Mouse (Mus musculus): ENCODE results near the gene Zfp512. TPM values are rescaled to one million over a fixed set of nuclear protein-coding genes. Genes with fewer than 3 reads are reported as not detected.
"Not testable (repeated sequence)": the region's sequence is repeated elsewhere in the genome, so short reads cannot be mapped to it uniquely, and the experiment has no call there.

Gene Zfp512
- polyA plus RNA-seq, 1 experiment from 2014 or later = 98.4 TPM

DNA sequence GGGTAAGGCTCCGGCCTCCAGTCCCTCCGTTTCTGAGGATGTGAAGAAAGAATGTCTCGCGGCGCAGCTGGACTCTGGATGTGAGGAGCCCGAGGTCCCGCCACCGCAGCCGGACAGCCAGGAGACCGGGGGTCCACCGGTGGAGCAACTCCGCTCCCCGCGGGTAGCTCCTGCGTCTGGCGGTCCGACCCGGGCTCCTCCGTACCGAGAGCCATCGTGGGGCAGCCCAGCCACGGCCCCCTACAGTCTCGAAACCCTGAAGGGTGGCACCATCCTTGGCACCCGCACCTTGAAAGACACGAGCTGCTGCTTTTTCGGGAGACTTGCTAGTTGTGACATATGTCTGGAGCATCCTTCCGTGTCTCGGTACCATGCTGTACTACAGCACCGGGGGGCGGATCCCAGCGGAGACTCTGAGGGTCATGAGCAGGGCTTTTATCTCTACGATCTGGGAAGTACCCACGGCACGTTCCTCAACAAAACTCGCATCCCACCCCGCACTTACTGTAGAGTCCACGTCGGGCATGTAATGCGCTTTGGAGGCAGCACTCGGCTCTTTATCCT lies 75.0 kb downstream of the Zfp512 start:
- DNase-seq (ENCODE audit: low spot score) (no peak), ATAC-seq (ENCODE audit: low FRiP score) (peak; percentile 8; the same call in 1 of the 2 replicates)
- H3K4me3 ChIP-seq (replicated peaks; ENCODE audit: low read length) = peak overlapping the region; percentile 74
- H3K9me3 ChIP-seq (ENCODE audit: control insufficient read depth, low read length) = no peaks in the 10 kb centered on the region
- H3K27me3 ChIP-seq (ENCODE audit: control insufficient read depth, insufficient read depth, low read length) = no peaks in the 10 kb centered on the region
- peaks cover 27% of the 10 kb centered on the region for H3K4me1 ChIP-seq (replicated peaks; ENCODE audit: control insufficient read depth, insufficient read depth, low read length)
- H3K36me3 ChIP-seq (replicated peaks; ENCODE audit: control insufficient read depth, insufficient read depth) = peaks cover 40% of the 10 kb centered on the region
- peak overlapping the region; percentile 95 for H3K4me2 ChIP-seq (replicated peaks)
- H3K27ac ChIP-seq = no peak overlapping the region
- H3K9ac ChIP-seq = peak overlapping the region; percentile 75
- WGBS = 5% methylated on average over 40 of the region's 40 CpGs

- Histone ChIP-seq H3K36me3 (replicated peaks; ENCODE audit: control insufficient read depth, insufficient read depth) (peaks cover 40% of the 10 kb centered on the region), H3K27ac (peak within 1 kb of the TSS; percentile 60; the same call in 1 of the 2 replicates), H3K9ac (peak within 1 kb of the TSS; percentile 75), H3K4me1 (replicated peaks; ENCODE audit: control insufficient read depth, insufficient read depth, low read length) (peaks cover 27% of the 10 kb centered on the region), H3K4me3 (replicated peaks; ENCODE audit: low read length) (peak within 1 kb of the TSS; percentile 74), H3K4me2 (replicated peaks) (peak within 1 kb of the TSS; percentile 95)
- 81% methylated on average over 11 of the region's 11 CpGs for WGBS
- ATAC-seq (ENCODE audit: low FRiP score); H3K27me3 ChIP-seq (ENCODE audit: control insufficient read depth, insufficient read depth, low read length); DNase-seq (ENCODE audit: low spot score); H3K9me3 ChIP-seq (ENCODE audit: control insufficient read depth, low read length): not testable (repeated sequence)
These were observed 75.5 kb downstream of the Zfp512 start, which contains the start of gene Supt7l for GRCm38 (mm10) chr5:31527707-31528106. TSS of gene Supt7l (minus strand) at chr5:31527807.

GRCm38 (mm10) chr5:31528560-31528959 lies 76.3 kb downstream of the Zfp512 start:
- peaks cover 41% of the 10 kb centered on the region for H3K36me3 ChIP-seq (replicated peaks; ENCODE audit: control insufficient read depth, insufficient read depth)
- H3K27me3 ChIP-seq (ENCODE audit: control insufficient read depth, insufficient read depth, low read length) = no peaks in the 10 kb centered on the region
- H3K9me3 ChIP-seq (ENCODE audit: control insufficient read depth, low read length) = no peaks in the 10 kb centered on the region
- peak overlapping the region; percentile 95; the same call in 1 of the 2 replicates for H3K4me2 ChIP-seq (replicated peaks)
- no peak overlapping the region for H3K4me3 ChIP-seq (replicated peaks; ENCODE audit: low read length)
- no peak overlapping the region for H3K27ac ChIP-seq
- H3K4me1 ChIP-seq (replicated peaks; ENCODE audit: control insufficient read depth, insufficient read depth, low read length) = peaks cover 27% of the 10 kb centered on the region
- 64% methylated on average over 2 of the region's 2 CpGs for WGBS
- no peak overlapping the region for H3K9ac ChIP-seq
- no peak for DNase-seq (ENCODE audit: low spot score)
- ATAC-seq (ENCODE audit: low FRiP score) = no peak

Other genes starting within 250 kb of the Zfp512 start
- gene Ppm1g, start 231.7 kb upstream of the Zfp512 start, polyA plus RNA-seq (2014; fragmentation: Nextera tagmentation; extraction: Ambion mirVana) = 162 TPM in 2 replicates
- 149 and 161 TPM in 2 replicates for gene Nrbp1, start 211.6 kb upstream of the Zfp512 start, polyA plus RNA-seq (2014; fragmentation: Nextera tagmentation; extraction: Ambion mirVana)
- gene Gm9970, start 211.2 kb upstream of the Zfp512 start, polyA plus RNA-seq (2014; fragmentation: Nextera tagmentation; extraction: Ambion mirVana) = 0.56 and 0.66 TPM in 2 replicates
- gene Krtcap3, start 200.7 kb upstream of the Zfp512 start, polyA plus RNA-seq (2014; fragmentation: Nextera tagmentation; extraction: Ambion mirVana) = 2.9 and 4.2 TPM in 2 replicates
- gene Ift172, start 161.3 kb upstream of the Zfp512 start, polyA plus RNA-seq (2014; fragmentation: Nextera tagmentation; extraction: Ambion mirVana) = 34.5 and 37.2 TPM in 2 replicates
- gene Fndc4, start 156.4 kb upstream of the Zfp512 start, polyA plus RNA-seq (2014; fragmentation: Nextera tagmentation; extraction: Ambion mirVana) = 98.1 and 115 TPM in 2 replicates
- gene Gckr, start 155.0 kb upstream of the Zfp512 start, polyA plus RNA-seq (2014; fragmentation: Nextera tagmentation; extraction: Ambion mirVana) = 0.29 TPM in 1 of 2 replicates, not detected in the other
- gene 4930548H24Rik, start 33.3 kb downstream of the Zfp512 start, polyA plus RNA-seq (2014; fragmentation: Nextera tagmentation; extraction: Ambion mirVana) = not detected in 2 replicates
- 67.8 and 75.2 TPM in 2 replicates for gene Gpn1, start 42.3 kb downstream of the Zfp512 start, polyA plus RNA-seq (2014; fragmentation: Nextera tagmentation; extraction: Ambion mirVana)
- gene Slc4a1ap, start 74.6 kb downstream of the Zfp512 start, polyA plus RNA-seq (2014; fragmentation: Nextera tagmentation; extraction: Ambion mirVana) = 27.0 and 31.8 TPM in 2 replicates
- gene Supt7l, start 75.4 kb downstream of the Zfp512 start, polyA plus RNA-seq (2014; fragmentation: Nextera tagmentation; extraction: Ambion mirVana) = 13.3 and 18.3 TPM in 2 replicates
- 182 and 214 TPM in 2 replicates for gene Mrpl33, start 144.5 kb downstream of the Zfp512 start, polyA plus RNA-seq (2014; fragmentation: Nextera tagmentation; extraction: Ambion mirVana)
- 2.3 and 2.6 TPM in 2 replicates for gene Rbks, start 245.2 kb downstream of the Zfp512 start, polyA plus RNA-seq (2014; fragmentation: Nextera tagmentation; extraction: Ambion mirVana)
- gene Babam2, start 245.3 kb downstream of the Zfp512 start, polyA plus RNA-seq (2014; fragmentation: Nextera tagmentation; extraction: Ambion mirVana) = 33.2 and 39.8 TPM in 2 replicates

Data from hindbrain, embryonic 14.5 days (tissue).